Mouse (Mus musculus) kidney, adult 2 months (tissue): Measurements from ENCODE around the gene Pnpla7.

Source experiments
- CTCF ChIP-seq: fragments of 200-500 bp; conservative IDR thresholded peaks from 2 replicates; pipeline ENCODE4 v1.5.1; 2011; ENCODE audit warnings: low read depth, mild to moderate bottlenecking, control low read depth, low read length, moderate library complexity, mixed read lengths; ENCODE audit not compliant: insufficient read depth, insufficient read length
- POLR2A ChIP-seq: fragments of 200-500 bp; IDR thresholded peaks from one replicate; pipeline ENCODE4 v1.6.1; 2011; ENCODE audit warnings: low read depth, low read length, control low read depth

DNA sequence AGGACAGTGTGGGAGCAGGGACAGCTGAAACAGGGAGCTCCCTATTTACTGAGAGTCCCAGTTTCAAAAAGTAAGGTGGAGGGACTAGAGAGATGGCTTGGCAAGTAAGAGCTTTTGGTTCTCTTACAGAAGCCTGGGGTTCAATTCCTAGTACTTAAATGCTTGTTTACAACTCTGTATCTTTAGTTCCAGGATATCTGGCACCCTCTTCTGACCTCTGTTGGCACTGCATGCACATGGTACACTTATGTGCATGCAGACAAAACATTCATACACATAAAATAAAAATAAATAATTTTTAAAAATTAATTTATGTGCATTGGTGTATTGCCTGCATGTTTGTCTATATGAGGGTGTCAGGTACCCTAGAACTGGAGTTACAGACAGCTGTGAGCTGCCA, 32.4 kb downstream of the Pnpla7 start:
- TF ChIP-seq POLR2A (no peak), CTCF (no peak)
